In the genomic region with DNA sequence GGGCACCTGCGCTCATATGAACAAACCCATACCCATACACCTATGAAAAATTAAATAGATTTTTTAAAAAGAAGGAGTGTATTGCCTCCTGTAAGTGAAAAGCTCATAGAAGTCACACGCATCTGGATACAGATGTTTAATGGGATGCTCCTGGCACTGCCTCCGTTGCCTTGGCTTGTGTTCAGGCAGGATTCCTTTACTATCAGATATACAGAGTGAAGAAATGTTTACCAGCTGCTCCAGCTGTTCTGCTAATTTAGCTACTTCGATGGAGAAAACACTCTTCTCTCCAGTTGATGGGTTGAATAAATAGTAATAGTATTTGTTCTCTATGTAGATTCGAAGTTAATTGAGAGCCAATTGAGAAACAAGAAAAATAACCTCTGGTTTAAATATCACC, we compare ENCODE assay signal across 14 mouse cellular contexts.
"Had no signal": no experiment of that assay in that cellular context is flagged by ENCODE, and none has a peak within 500 bp of the region (broad histone marks: within the 10 kb centered on the region; RNA-seq: fewer than 3 reads in every experiment).

No protein-coding gene starts in this region.

- H3K4me3 ChIP-seq: limb, embryonic 12.5 days; megakaryocyte, embryonic 14.5 days; midbrain, embryonic 15.5 days; neural tube, embryonic 12.5 days had no signal

- H3K9me3 ChIP-seq: limb, embryonic 12.5 days; midbrain, embryonic 15.5 days; neural tube, embryonic 12.5 days had no signal

- DNase-seq: kidney, adult 8-10 months; kidney, postnatal 25 days; layer of hippocampus, adult 9-11 months; layer of hippocampus, postnatal 36 days; thymus, adult 2 months; thymus, postnatal 25 days had no signal

- ATAC-seq: intestine, embryonic 16.5 days; midbrain, embryonic 15.5 days had no signal

- H3K9ac ChIP-seq: limb, embryonic 12.5 days; liver, embryonic 14.5 days; midbrain, embryonic 15.5 days; neural tube, embryonic 12.5 days had no signal

- H3K4me1 ChIP-seq: megakaryocyte, embryonic 14.5 days; midbrain, embryonic 15.5 days had no signal

- H3K36me3 ChIP-seq: limb, embryonic 12.5 days; midbrain, embryonic 15.5 days; neural tube, embryonic 12.5 days had no signal

- H3K27ac ChIP-seq: limb, embryonic 12.5 days; liver, embryonic 14.5 days; macrophage; midbrain, embryonic 15.5 days; neural tube, embryonic 12.5 days had no signal

- H3K4me2 ChIP-seq: limb, embryonic 12.5 days; midbrain, embryonic 11.5 days; midbrain, embryonic 15.5 days; neural tube, embryonic 12.5 days had no signal

- H3K27me3 ChIP-seq: limb, embryonic 12.5 days; megakaryocyte, embryonic 14.5 days; midbrain, embryonic 15.5 days; neural tube, embryonic 12.5 days had no signal
